11 mouse cellular contexts compared by ENCODE assay signal in the genomic region with DNA sequence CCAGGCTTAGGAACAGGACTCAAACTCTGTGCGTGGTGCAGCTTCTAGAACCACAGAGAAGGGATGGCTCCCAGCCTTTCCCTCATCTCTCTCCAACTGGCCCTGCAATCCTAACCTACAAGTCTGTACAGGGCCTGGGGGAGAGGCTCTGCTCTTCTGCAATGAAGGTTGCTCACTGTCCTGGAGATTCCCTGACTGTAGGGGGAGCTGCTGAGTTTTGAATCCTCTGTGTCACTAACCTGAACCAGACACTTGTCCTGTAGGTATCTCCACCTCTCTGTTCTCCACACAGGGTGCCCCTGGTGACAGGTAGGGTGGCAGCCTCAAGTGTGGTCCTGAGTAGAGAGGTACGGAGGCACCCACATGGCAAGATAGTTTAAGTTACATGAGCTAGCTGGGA. TPM values are rescaled to one million over a fixed set of nuclear protein-coding genes. Genes with fewer than 3 reads are reported as not detected.
DNase-seq lines count a peak whose midpoint lies in the region; ATAC-seq lines count a peak whose summit lies in the region.
"Had no signal": no experiment of that assay in that cellular context is flagged by ENCODE, and none has a peak within 500 bp of the region (broad histone marks: within the 10 kb centered on the region; RNA-seq: fewer than 3 reads in every experiment).

No protein-coding gene starts in this region.

- H3K36me3 ChIP-seq in splenic B cell, adult 2 months (ENCODE audit: control insufficient read depth, insufficient read depth, low read length, poor library complexity, severe bottlenecking), result no peaks in the 10 kb centered on the region

- no peaks in the 10 kb centered on the region for H3K27me3 ChIP-seq in splenic B cell, adult 2 months (ENCODE audit: control insufficient read depth, insufficient read depth, low read length, poor library complexity, severe bottlenecking)

- no peak for DNase-seq in frontal cortex, postnatal 36 days (ENCODE audit: low spot score in 2 of 2)
- DNase-seq in lung, postnatal 36 days, result peak; percentile 32
- no peak for DNase-seq in lung, postnatal 10 days
- DNase-seq in splenic B cell, adult 2 months (ENCODE audit: low read depth, low spot score), result peak; percentile 51
- DNase-seq in left cerebral cortex, adult 18-20 months (ENCODE audit: low spot score in 2 of 2), result no peak
- no peak for DNase-seq in heart, adult 9 months (ENCODE audit: low spot score in 2 of 2)
- DNase-seq: cerebellum, adult 2 months; gastrocnemius, postnatal 36 days had no signal

- peak; percentile 44; the same call in 1 of the 2 replicates for ATAC-seq in frontal cortex, adult (ENCODE audit: low TSS enrichment)
- peak; percentile 26; the same call in 1 of the 2 replicates for ATAC-seq in erythroid progenitor cell, adult 5-6 weeks (replicated peaks; ENCODE audit: low FRiP score, poor library complexity, severe bottlenecking)
- ATAC-seq: hindbrain, embryonic 16.5 days had no signal

RNA-seq across cellular contexts. Expression of a gene that starts 38.3 kb away (rescaled TPM):
- total RNA-seq in erythroid progenitor cell, adult 5-6 weeks (2015; ENCODE audit: low replicate concordance), result 23.4 and 24.7 TPM in 2 replicates
- total RNA-seq in erythroid progenitor cell, adult 5-6 weeks (2017; ENCODE audit: low replicate concordance), result 18.1 and 20.2 TPM in 2 replicates
- 10 to 100 TPM; 15.5 to 19.4 TPM for total RNA-seq in left cerebral cortex, adult 18-20 months (2021)

RNA-seq across cellular contexts. Expression of a gene that starts 40.2 kb away (rescaled TPM):
- 7.5 and 9.4 TPM in 2 replicates for total RNA-seq in erythroid progenitor cell, adult 5-6 weeks (2015; ENCODE audit: low replicate concordance)
- total RNA-seq in erythroid progenitor cell, adult 5-6 weeks (2017; ENCODE audit: low replicate concordance), result 2.7 and 3.9 TPM in 2 replicates
- total RNA-seq in left cerebral cortex, adult 18-20 months (2021), result 10 to 100 TPM; 27.6 to 30.8 TPM

RNA-seq across cellular contexts. Expression of a gene that starts 45.6 kb away (rescaled TPM):
- 1.1 TPM in 1 of 2 replicates, not detected in the other for total RNA-seq in erythroid progenitor cell, adult 5-6 weeks (2015; ENCODE audit: low replicate concordance)
- 4.6 TPM in 1 of 2 replicates, not detected in the other for total RNA-seq in erythroid progenitor cell, adult 5-6 weeks (2017; ENCODE audit: low replicate concordance)
- under 1 TPM; 0.21 to 0.91 TPM for total RNA-seq in left cerebral cortex, adult 18-20 months (2021)

Comparison
In these comparisons a context has a peak if more than half of its experiments do, and no peak if none do; other contexts are left out.
1. DNase-seq: peak in lung, postnatal 36 days (single experiment) and splenic B cell, adult 2 months (single experiment); none in frontal cortex, postnatal 36 days (0 of 2), lung, postnatal 10 days (single experiment), left cerebral cortex, adult 18-20 months (0 of 2) and heart, adult 9 months (0 of 2).